Mouse (Mus musculus) embryonic facial prominence, embryonic 12.5 days (tissue): ENCODE data around the gene Arhgef10l. TPM values are rescaled to one million over a fixed set of nuclear protein-coding genes. Genes with fewer than 3 reads are reported as not detected.

Source experiments
- ATAC-seq: fragments of 200-750 bp; cut with Nextera tagmentation; 2 replicates; pipeline ENCODE4 v1.8.0; 2017; ENCODE audit not compliant: insufficient number of reproducible peaks, insufficient read depth, low FRiP score, low TSS enrichment
- H3K27ac ChIP-seq: fragments of 300-500 bp; sonication (generic); 2 replicates; pipeline ENCODE4 v1.5.1; 2016; ENCODE audit warnings: mild to moderate bottlenecking
- H3K27me3 ChIP-seq: fragments of 300-500 bp; sonication (generic); 2 replicates; pipeline ENCODE4 v1.6.1; 2016; ENCODE audit warnings: mild to moderate bottlenecking, moderate library complexity
- H3K36me3 ChIP-seq: fragments of 300-500 bp; sonication (generic); 2 replicates; pipeline ENCODE4 v1.6.1; 2016; ENCODE audit warnings: mild to moderate bottlenecking
- H3K4me1 ChIP-seq: fragments of 300-500 bp; sonication (generic); 2 replicates; pipeline ENCODE4 v1.6.1; 2016
- H3K4me2 ChIP-seq: fragments of 300-500 bp; sonication (generic); replicated peaks from 2 replicates; pipeline ENCODE4 v1.6.1; 2016; ENCODE audit warnings: mild to moderate bottlenecking, moderate library complexity
- H3K4me3 ChIP-seq: fragments of 300-500 bp; sonication (generic); 2 replicates; pipeline ENCODE4 v1.5.1; 2016; ENCODE audit warnings: mild to moderate bottlenecking
- H3K9ac ChIP-seq: fragments of 300-500 bp; sonication (generic); 2 replicates; pipeline ENCODE4 v1.6.1; 2016; ENCODE audit warnings: mild to moderate bottlenecking, moderate library complexity
- H3K9me3 ChIP-seq: fragments of 300-500 bp; sonication (generic); 2 replicates; pipeline ENCODE4 v1.6.1; 2016; ENCODE audit warnings: mild to moderate bottlenecking, moderate library complexity
- WGBS: fragments of 180-500 bp; shearing (Covaris S2); methylation state at CpG from one replicate; pipeline ENCODE4 v1.1.7; 2016; 5-methylcytosine and 5-hydroxymethylcytosine counted together
- polyA plus RNA-seq: library from polyadenylated mRNA; unstranded; fragments of >200 nt; fragmentation: Nextera tagmentation; extraction: Ambion mirVana; gene quantifications from 2 replicates; pipeline ENCODE4 v1.2.1, GENCODE M21; 2016

Gene Arhgef10l
- polyA plus RNA-seq, 1 experiment from 2014 or later, result 17.4 TPM

- Histone ChIP-seq H3K4me3 (no peak overlapping the region), H3K9me3 (0 out of 2 replicates have a peak, but pooled peaks cover 3% of the 10 kb centered on the region), H3K27me3 (no peaks in the 10 kb centered on the region), H3K9ac (no peak overlapping the region), H3K4me1 (peaks cover 11% of the 10 kb centered on the region), H3K36me3 (peaks cover 11% of the 10 kb centered on the region; the same call in 1 of the 2 replicates), H3K4me2 (no peak overlapping the region), H3K27ac (no peak overlapping the region)
- WGBS, result 77% methylated on average over 8 of the region's 8 CpGs
- no peak for ATAC-seq
These were observed 25.6 kb downstream of the Arhgef10l start for GRCm38 (mm10) chr4:140640242-140640523.

- Histone ChIP-seq H3K27me3 (no peaks in the 10 kb centered on the region), H3K4me2 (no peak overlapping the region), H3K27ac (no peak overlapping the region), H3K9ac (no peak overlapping the region), H3K36me3 (peaks cover 11% of the 10 kb centered on the region; the same call in 1 of the 2 replicates), H3K9me3 (0 out of 2 replicates have a peak, but pooled peaks cover 3% of the 10 kb centered on the region), H3K4me3 (no peak overlapping the region), H3K4me1 (peaks cover 11% of the 10 kb centered on the region)
- no peak for ATAC-seq
- 92% methylated on average over 28 of the region's 28 CpGs for WGBS
These were observed 26.2 kb downstream of the Arhgef10l start for GRCm38 (mm10) chr4:140639431-140640241.

GRCm38 (mm10) chr4:140638591-140638990 is 27.2 kb downstream of the Arhgef10l start:
- no peak for ATAC-seq
- H3K9ac ChIP-seq, result no peak overlapping the region
- H3K4me2 ChIP-seq, result no peak overlapping the region
- H3K36me3 ChIP-seq, result peaks cover 11% of the 10 kb centered on the region; the same call in 1 of the 2 replicates
- peaks cover 11% of the 10 kb centered on the region for H3K4me1 ChIP-seq
- H3K27me3 ChIP-seq, result no peaks in the 10 kb centered on the region
- no peak overlapping the region for H3K4me3 ChIP-seq
- H3K9me3 ChIP-seq, result 0 out of 2 replicates have a peak, but pooled peaks cover 3% of the 10 kb centered on the region
- H3K27ac ChIP-seq, result no peak overlapping the region
- WGBS, result 95% methylated on average over 5 of the region's 5 CpGs

DNA sequence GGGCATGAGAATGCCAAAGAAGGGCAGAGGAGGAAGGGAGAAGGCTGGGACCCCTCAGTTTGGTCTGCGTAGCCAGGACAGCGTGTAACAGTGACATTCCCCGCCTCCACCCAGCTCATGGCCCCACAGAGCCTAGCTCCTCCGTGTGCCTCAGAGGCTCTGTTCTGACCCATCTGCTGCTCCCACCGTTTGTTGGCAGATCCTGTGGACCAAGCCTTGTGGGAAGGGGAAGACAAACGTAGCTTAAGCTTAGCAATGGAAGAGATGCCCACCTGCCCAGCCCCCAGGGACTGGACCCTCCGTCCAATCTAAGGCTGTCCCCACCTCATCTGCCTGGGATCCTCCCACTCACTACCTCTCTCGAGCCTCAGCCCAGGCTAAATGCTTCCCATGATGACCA is 28.5 kb downstream of the Arhgef10l start:
- no peak overlapping the region for H3K4me3 ChIP-seq
- peaks cover 11% of the 10 kb centered on the region for H3K4me1 ChIP-seq
- H3K36me3 ChIP-seq, result peaks cover 8% of the 10 kb centered on the region; the same call in 1 of the 2 replicates
- H3K9ac ChIP-seq, result no peak overlapping the region
- no peak overlapping the region for H3K27ac ChIP-seq
- ATAC-seq, result no peak
- no peak overlapping the region for H3K4me2 ChIP-seq
- H3K27me3 ChIP-seq, result no peaks in the 10 kb centered on the region
- H3K9me3 ChIP-seq, result no peaks in the 10 kb centered on the region
- WGBS, result 79% methylated on average over 8 of the region's 8 CpGs

- Histone ChIP-seq H3K27ac (no peak overlapping the region), H3K9ac (no peak overlapping the region), H3K4me3 (no peak overlapping the region), H3K36me3 (peaks cover 8% of the 10 kb centered on the region; the same call in 1 of the 2 replicates), H3K4me1 (peaks cover 11% of the 10 kb centered on the region), H3K4me2 (no peak overlapping the region), H3K27me3 (no peaks in the 10 kb centered on the region), H3K9me3 (no peaks in the 10 kb centered on the region)
- 56% methylated on average over 5 of the region's 5 CpGs for WGBS
- no peak for ATAC-seq
These were observed 29.4 kb downstream of the Arhgef10l start for GRCm38 (mm10) chr4:140636312-140636996.

GRCm38 (mm10) chr4:140634861-140635388 is 30.9 kb downstream of the Arhgef10l start:
- Histone ChIP-seq H3K4me3 (no peak overlapping the region), H3K27ac (no peak overlapping the region), H3K4me2 (no peak overlapping the region), H3K4me1 (peaks cover 18% of the 10 kb centered on the region), H3K9me3 (no peaks in the 10 kb centered on the region), H3K36me3 (peaks cover 8% of the 10 kb centered on the region; the same call in 1 of the 2 replicates), H3K9ac (no peak overlapping the region), H3K27me3 (no peaks in the 10 kb centered on the region)
- 83% methylated on average over 10 of the region's 10 CpGs for WGBS
- ATAC-seq, result no peak

GRCm38 (mm10) chr4:140631276-140631849 is 34.4 kb downstream of the Arhgef10l start:
- 77% methylated on average over 6 of the region's 6 CpGs for WGBS
- Histone ChIP-seq H3K9me3 (no peaks in the 10 kb centered on the region), H3K27me3 (no peaks in the 10 kb centered on the region), H3K9ac (no peak overlapping the region), H3K4me2 (no peak overlapping the region), H3K36me3 (peaks cover 6% of the 10 kb centered on the region; the same call in 1 of the 2 replicates), H3K4me3 (no peak overlapping the region), H3K4me1 (peaks cover 33% of the 10 kb centered on the region), H3K27ac (0 out of 2 replicates have a peak overlapping the region, but pooled peaks have one; percentile 12)
- no peak for ATAC-seq

GRCm38 (mm10) chr4:140630651-140631241 is 35.1 kb downstream of the Arhgef10l start:
- WGBS, result 41% methylated on average over 15 of the region's 15 CpGs
- ATAC-seq, result no peak
- H3K9ac ChIP-seq, result no peak overlapping the region
- no peak overlapping the region for H3K4me3 ChIP-seq
- no peaks in the 10 kb centered on the region for H3K9me3 ChIP-seq
- no peak overlapping the region for H3K4me2 ChIP-seq
- peaks cover 32% of the 10 kb centered on the region for H3K4me1 ChIP-seq
- H3K27me3 ChIP-seq, result no peaks in the 10 kb centered on the region
- H3K36me3 ChIP-seq, result peaks cover 6% of the 10 kb centered on the region; the same call in 1 of the 2 replicates
- peak overlapping the region; percentile 12; the same call in 1 of the 2 replicates for H3K27ac ChIP-seq

DNA sequence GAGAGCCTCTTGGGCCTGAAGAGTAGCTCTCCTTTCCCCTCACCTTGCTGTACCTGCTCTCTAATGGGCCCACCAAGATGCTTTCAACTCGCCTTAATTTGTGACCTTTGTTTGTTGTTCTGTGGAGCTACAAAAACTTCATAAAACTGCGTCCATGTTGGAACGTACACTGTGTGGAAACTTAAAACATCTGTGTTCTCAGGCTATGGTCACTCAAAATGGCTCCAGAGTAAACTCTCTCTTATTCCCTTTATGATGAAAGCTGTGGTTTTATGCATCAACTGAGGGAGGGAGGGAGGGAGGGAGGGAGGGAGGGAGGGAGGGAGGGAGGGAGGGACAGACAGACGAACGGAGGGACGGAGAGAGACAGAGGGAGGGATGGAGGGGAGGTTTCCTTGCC is 35.7 kb downstream of the Arhgef10l start:
- H3K4me3 ChIP-seq, result no peak overlapping the region
- H3K4me1 ChIP-seq, result peaks cover 34% of the 10 kb centered on the region
- no peaks in the 10 kb centered on the region for H3K27me3 ChIP-seq
- peak overlapping the region; percentile 12; the same call in 1 of the 2 replicates for H3K27ac ChIP-seq
- WGBS, result 62% methylated on average over 3 of the region's 6 CpGs
- no peak overlapping the region for H3K4me2 ChIP-seq
- no peak for ATAC-seq
- no peaks in the 10 kb centered on the region for H3K9me3 ChIP-seq
- no peak overlapping the region for H3K9ac ChIP-seq
- H3K36me3 ChIP-seq, result peaks cover 6% of the 10 kb centered on the region; the same call in 1 of the 2 replicates

- no peaks in the 10 kb centered on the region for H3K9me3 ChIP-seq
- H3K27ac ChIP-seq, result 0 out of 2 replicates have a peak overlapping the region, but pooled peaks have one; percentile 54
- H3K4me3 ChIP-seq, result no peak overlapping the region
- no peak overlapping the region for H3K4me2 ChIP-seq
- WGBS, result 67% methylated on average over 4 of the region's 4 CpGs
- H3K36me3 ChIP-seq, result peaks cover 6% of the 10 kb centered on the region; the same call in 1 of the 2 replicates
- H3K27me3 ChIP-seq, result no peaks in the 10 kb centered on the region
- ATAC-seq, result no peak
- H3K9ac ChIP-seq, result no peak overlapping the region
- H3K4me1 ChIP-seq, result peaks cover 46% of the 10 kb centered on the region
These were observed 36.8 kb downstream of the Arhgef10l start for GRCm38 (mm10) chr4:140628971-140629370.

GRCm38 (mm10) chr4:140628412-140628943 is 37.3 kb downstream of the Arhgef10l start:
- no peaks in the 10 kb centered on the region for H3K27me3 ChIP-seq
- H3K4me2 ChIP-seq, result no peak overlapping the region
- no peak overlapping the region for H3K4me3 ChIP-seq
- H3K36me3 ChIP-seq, result peaks cover 6% of the 10 kb centered on the region; the same call in 1 of the 2 replicates
- H3K27ac ChIP-seq, result 0 out of 2 replicates have a peak overlapping the region, but pooled peaks have one; percentile 54
- ATAC-seq, result no peak
- no peak overlapping the region for H3K9ac ChIP-seq
- H3K4me1 ChIP-seq, result peaks cover 49% of the 10 kb centered on the region
- 69% methylated on average over 11 of the region's 11 CpGs for WGBS
- no peaks in the 10 kb centered on the region for H3K9me3 ChIP-seq
